Mouse (Mus musculus) left cerebral cortex, adult 11 months (tissue): ENCODE results near the gene Kcnma1.
A peak's percentile ranks its signal among the peaks of the same experiment; 100 is the strongest.

Source experiments
- DNase-seq: peaks from one replicate; pipeline ENCODE4 v3.0.0; 2022; ENCODE audit warnings: low spot score

Kcnma1 gene

GRCm38 (mm10) chr14:23602054-23602453 is 412.2 kb downstream of the Kcnma1 start:
- DNase-seq, result no peak

GRCm38 (mm10) chr14:23594629-23595028 is 419.7 kb downstream of the Kcnma1 start:
- DNase-seq, result peak; percentile 31

GRCm38 (mm10) chr14:23592826-23593447 is 421.4 kb downstream of the Kcnma1 start:
- DNase-seq, result no peak

- no peak for DNase-seq
These were observed 424.4 kb downstream of the Kcnma1 start for GRCm38 (mm10) chr14:23589744-23590481.

- DNase-seq, result peak; percentile 42
These were observed 426.8 kb downstream of the Kcnma1 start for GRCm38 (mm10) chr14:23587451-23587850.

GRCm38 (mm10) chr14:23583235-23583634 is 431.1 kb downstream of the Kcnma1 start:
- DNase-seq, result peak; percentile 62

GRCm38 (mm10) chr14:23581282-23581681 is 433.0 kb downstream of the Kcnma1 start:
- no peak for DNase-seq

GRCm38 (mm10) chr14:23575951-23576350 is 438.3 kb downstream of the Kcnma1 start:
- DNase-seq, result no peak

- DNase-seq, result no peak
These were observed 440.2 kb downstream of the Kcnma1 start for GRCm38 (mm10) chr14:23574136-23574535.

- no peak for DNase-seq
These were observed 440.9 kb downstream of the Kcnma1 start for GRCm38 (mm10) chr14:23573385-23573784.

- no peak for DNase-seq
These were observed 441.5 kb downstream of the Kcnma1 start for GRCm38 (mm10) chr14:23572778-23573177.

- no peak for DNase-seq
These were observed 444.0 kb downstream of the Kcnma1 start for GRCm38 (mm10) chr14:23570251-23570650.

GRCm38 (mm10) chr14:23565931-23566330 is 448.4 kb downstream of the Kcnma1 start:
- no peak for DNase-seq

GRCm38 (mm10) chr14:23564474-23564873 is 449.8 kb downstream of the Kcnma1 start:
- DNase-seq, result no peak

- no peak for DNase-seq
These were observed 451.1 kb downstream of the Kcnma1 start for GRCm38 (mm10) chr14:23563180-23563579.

GRCm38 (mm10) chr14:23555647-23556046 is 458.6 kb downstream of the Kcnma1 start:
- DNase-seq, result no peak

GRCm38 (mm10) chr14:23552252-23552974 is 461.9 kb downstream of the Kcnma1 start:
- DNase-seq, result no peak

GRCm38 (mm10) chr14:23550467-23550866 is 463.8 kb downstream of the Kcnma1 start:
- DNase-seq, result no peak

GRCm38 (mm10) chr14:23542131-23542530 is 472.2 kb downstream of the Kcnma1 start:
- DNase-seq, result no peak

GRCm38 (mm10) chr14:23539621-23540020 is 474.7 kb downstream of the Kcnma1 start:
- no peak for DNase-seq

- DNase-seq, result no peak
These were observed 480.9 kb downstream of the Kcnma1 start for GRCm38 (mm10) chr14:23533346-23533745.

GRCm38 (mm10) chr14:23531735-23532525 is 482.4 kb downstream of the Kcnma1 start:
- peak; percentile 51 for DNase-seq
